Mouse (Mus musculus): ENCODE data around the gene Deup1. TPM values are rescaled to one million over a fixed set of nuclear protein-coding genes. Genes with fewer than 3 reads are reported as not detected.

Gene Deup1
- total RNA-seq, 2 experiments from 2014 or later = 0.96 to 1.1 TPM

Other genes with a start within 250 kb of the Deup1 start
- gene Smco4, start 134.5 kb downstream of the Deup1 start, total RNA-seq (2021) = 1 to 10 TPM; 7.9 to 8.7 TPM
- gene Slc36a4, start 81.8 kb upstream of the Deup1 start, total RNA-seq (2021) = 10 to 100 TPM; 44.2 to 46.1 TPM
- not detected for gene Mtnr1b, start 246.6 kb upstream of the Deup1 start, total RNA-seq (2021)

All from layer of hippocampus, postnatal 25 days (tissue).